Mouse (Mus musculus): Measurements from ENCODE around the gene Lsm3. TPM values are rescaled to one million over a fixed set of nuclear protein-coding genes. Genes with fewer than 3 reads are reported as not detected.

The Lsm3 gene
- polyA plus RNA-seq, 1 experiment from 2014 or later, result 121 TPM

- Histone ChIP-seq H3K36me3 (ENCODE audit: control insufficient read depth, insufficient read depth, low read length) (no peaks in the 10 kb centered on the region), H3K9me3 (ENCODE audit: control insufficient read depth, low read length) (no peaks in the 10 kb centered on the region; the same call in 1 of the 2 replicates), H3K4me2 (replicated peaks; ENCODE audit: low read depth) (no peak overlapping the region), H3K9ac (ENCODE audit: low read length) (no peak overlapping the region), H3K27ac (replicated peaks) (no peak overlapping the region), H3K27me3 (ENCODE audit: control insufficient read depth, insufficient read depth, low read length) (no peaks in the 10 kb centered on the region), H3K4me1 (replicated peaks; ENCODE audit: control insufficient read depth, insufficient read depth) (no peaks in the 10 kb centered on the region), H3K4me3 (ENCODE audit: low read depth, low read length) (no peak overlapping the region)
- ATAC-seq (ENCODE audit: low FRiP score, low TSS enrichment), result no peak
- 51% methylated on average over 5 of the region's 5 CpGs for WGBS
- TF ChIP-seq CTCF (IDR thresholded peaks at IDR 0.05; ENCODE audit: low read depth), result no peak
- DNase-seq (ENCODE audit: low spot score), result no peak
Observed at GRCm38 (mm10) chr6:91549621-91550020, 33.9 kb downstream of the Lsm3 start.

GRCm38 (mm10) chr6:91551671-91552070 lies 35.9 kb downstream of the Lsm3 start:
- no peaks in the 10 kb centered on the region for H3K4me1 ChIP-seq (replicated peaks; ENCODE audit: control insufficient read depth, insufficient read depth)
- no peak overlapping the region for H3K4me2 ChIP-seq (replicated peaks; ENCODE audit: low read depth)
- no peak for TF ChIP-seq EP300 (optimal IDR thresholded peaks at IDR 0.05)
- TF ChIP-seq CTCF (IDR thresholded peaks at IDR 0.05; ENCODE audit: low read depth), result no peak
- H3K27me3 ChIP-seq (ENCODE audit: control insufficient read depth, insufficient read depth, low read length), result no peaks in the 10 kb centered on the region
- no peak for DNase-seq (ENCODE audit: low spot score)
- no peak overlapping the region for H3K9ac ChIP-seq (ENCODE audit: low read length)
- no peak overlapping the region for H3K27ac ChIP-seq (replicated peaks)
- WGBS, result 91% methylated on average over 3 of the region's 3 CpGs
- no peaks in the 10 kb centered on the region; the same call in 1 of the 2 replicates for H3K9me3 ChIP-seq (ENCODE audit: control insufficient read depth, low read length)
- H3K4me3 ChIP-seq (ENCODE audit: low read depth, low read length), result no peak overlapping the region
- no peaks in the 10 kb centered on the region for H3K36me3 ChIP-seq (ENCODE audit: control insufficient read depth, insufficient read depth, low read length)
- ATAC-seq (ENCODE audit: low FRiP score, low TSS enrichment), result no peak

- H3K27ac ChIP-seq (replicated peaks), result no peak overlapping the region
- TF ChIP-seq EP300 (optimal IDR thresholded peaks at IDR 0.05), result no peak
- TF ChIP-seq CTCF (IDR thresholded peaks at IDR 0.05; ENCODE audit: low read depth), result no peak
- no peak for DNase-seq (ENCODE audit: low spot score)
- H3K36me3 ChIP-seq (ENCODE audit: control insufficient read depth, insufficient read depth, low read length), result no peaks in the 10 kb centered on the region
- 63% methylated on average over 3 of the region's 3 CpGs for WGBS
- no peaks in the 10 kb centered on the region for H3K27me3 ChIP-seq (ENCODE audit: control insufficient read depth, insufficient read depth, low read length)
- no peak overlapping the region for H3K4me2 ChIP-seq (replicated peaks; ENCODE audit: low read depth)
- no peak overlapping the region for H3K9ac ChIP-seq (ENCODE audit: low read length)
- no peak overlapping the region for H3K4me3 ChIP-seq (ENCODE audit: low read depth, low read length)
- no peak for ATAC-seq (ENCODE audit: low FRiP score, low TSS enrichment)
- H3K4me1 ChIP-seq (replicated peaks; ENCODE audit: control insufficient read depth, insufficient read depth), result no peaks in the 10 kb centered on the region
- H3K9me3 ChIP-seq (ENCODE audit: control insufficient read depth, low read length), result no peaks in the 10 kb centered on the region
Observed at GRCm38 (mm10) chr6:91552693-91553092, 37.0 kb downstream of the Lsm3 start.

- H3K27ac ChIP-seq (replicated peaks), result no peak overlapping the region
- no peaks in the 10 kb centered on the region for H3K4me1 ChIP-seq (replicated peaks; ENCODE audit: control insufficient read depth, insufficient read depth)
- no peaks in the 10 kb centered on the region for H3K27me3 ChIP-seq (ENCODE audit: control insufficient read depth, insufficient read depth, low read length)
- WGBS, result 14% methylated on average over 1 of the region's 1 CpGs
- ATAC-seq (ENCODE audit: low FRiP score, low TSS enrichment) (no peak), DNase-seq (ENCODE audit: low spot score) (no peak)
- no peak overlapping the region for H3K9ac ChIP-seq (ENCODE audit: low read length)
- H3K4me2 ChIP-seq (replicated peaks; ENCODE audit: low read depth), result no peak overlapping the region
- H3K9me3 ChIP-seq (ENCODE audit: control insufficient read depth, low read length), result no peaks in the 10 kb centered on the region
- no peaks in the 10 kb centered on the region for H3K36me3 ChIP-seq (ENCODE audit: control insufficient read depth, insufficient read depth, low read length)
- TF ChIP-seq EP300 (optimal IDR thresholded peaks at IDR 0.05) (no peak), CTCF (IDR thresholded peaks at IDR 0.05; ENCODE audit: low read depth) (no peak)
- H3K4me3 ChIP-seq (ENCODE audit: low read depth, low read length), result no peak overlapping the region
Observed at GRCm38 (mm10) chr6:91558565-91558964, 42.8 kb downstream of the Lsm3 start.

- Histone ChIP-seq H3K9me3 (ENCODE audit: control insufficient read depth, low read length) (no peaks in the 10 kb centered on the region), H3K4me2 (replicated peaks; ENCODE audit: low read depth) (no peak overlapping the region)
- 72% methylated on average over 4 of the region's 4 CpGs for WGBS
Observed at GRCm38 (mm10) chr6:91559371-91559770, 43.6 kb downstream of the Lsm3 start.

GRCm38 (mm10) chr6:91560186-91560585 lies 44.5 kb downstream of the Lsm3 start:
- Histone ChIP-seq H3K36me3 (ENCODE audit: control insufficient read depth, insufficient read depth, low read length) (no peaks in the 10 kb centered on the region), H3K4me3 (ENCODE audit: low read depth, low read length) (no peak overlapping the region), H3K27ac (replicated peaks) (no peak overlapping the region), H3K4me1 (replicated peaks; ENCODE audit: control insufficient read depth, insufficient read depth) (no peaks in the 10 kb centered on the region), H3K27me3 (ENCODE audit: control insufficient read depth, insufficient read depth, low read length) (no peaks in the 10 kb centered on the region), H3K9ac (ENCODE audit: low read length) (no peak overlapping the region), H3K4me2 (replicated peaks; ENCODE audit: low read depth) (no peak overlapping the region), H3K9me3 (ENCODE audit: control insufficient read depth, low read length) (no peaks in the 10 kb centered on the region)
- TF ChIP-seq EP300 (optimal IDR thresholded peaks at IDR 0.05), result no peak
- TF ChIP-seq CTCF (IDR thresholded peaks at IDR 0.05; ENCODE audit: low read depth), result no peak
- no peak for ATAC-seq (ENCODE audit: low FRiP score, low TSS enrichment)
- WGBS, result 87% methylated on average over 3 of the region's 3 CpGs
- no peak for DNase-seq (ENCODE audit: low spot score)

More at GRCm38 (mm10) chr6:91559371-91559770, 43.6 kb downstream of the Lsm3 start:
- H3K36me3 ChIP-seq (ENCODE audit: control insufficient read depth, insufficient read depth, low read length), result no peaks in the 10 kb centered on the region
- no peaks in the 10 kb centered on the region for H3K27me3 ChIP-seq (ENCODE audit: control insufficient read depth, insufficient read depth, low read length)
- H3K4me3 ChIP-seq (ENCODE audit: low read depth, low read length), result no peak overlapping the region
- no peak for DNase-seq (ENCODE audit: low spot score)
- no peaks in the 10 kb centered on the region for H3K4me1 ChIP-seq (replicated peaks; ENCODE audit: control insufficient read depth, insufficient read depth)
- ATAC-seq (ENCODE audit: low FRiP score, low TSS enrichment), result no peak
- TF ChIP-seq EP300 (optimal IDR thresholded peaks at IDR 0.05), result no peak
- no peak for TF ChIP-seq CTCF (IDR thresholded peaks at IDR 0.05; ENCODE audit: low read depth)
- no peak overlapping the region for H3K27ac ChIP-seq (replicated peaks)
- no peak overlapping the region for H3K9ac ChIP-seq (ENCODE audit: low read length)
